18 mouse cellular contexts compared by ENCODE assay signal in genomic region chr6:86129872-86130498, GRCm38 (mm10).
DNase-seq lines count a peak whose midpoint lies in the region; ATAC-seq and TF ChIP-seq lines count a peak whose summit lies in the region.
"Had no signal": no experiment of that assay in that cellular context is flagged by ENCODE, and none has a peak within 500 bp of the region (broad histone marks: within the 10 kb centered on the region; RNA-seq: fewer than 3 reads in every experiment).

No protein-coding gene starts in this region.

- no peak for TF ChIP-seq CTCF in intestine, postnatal 0 days (IDR thresholded peaks at IDR 0.05; ENCODE audit: low read depth)

- no peak overlapping the region for H3K4me3 ChIP-seq in intestine, postnatal 0 days (ENCODE audit: low read depth, low read length)
- H3K4me3 ChIP-seq: embryonic facial prominence, embryonic 13.5 days; forebrain, embryonic 15.5 days; heart, embryonic 13.5 days; neural tube, embryonic 15.5 days had no signal

- H3K27ac ChIP-seq in intestine, postnatal 0 days (ENCODE audit: low read depth, low read length): no peak overlapping the region
- H3K27ac ChIP-seq: embryonic facial prominence, embryonic 13.5 days; forebrain, embryonic 15.5 days; heart, embryonic 13.5 days; macrophage; neural tube, embryonic 15.5 days had no signal

- no peaks in the 10 kb centered on the region for H3K9me3 ChIP-seq in intestine, postnatal 0 days (ENCODE audit: control insufficient read depth)
- H3K9me3 ChIP-seq: embryonic facial prominence, embryonic 13.5 days; forebrain, embryonic 15.5 days; heart, embryonic 13.5 days; neural tube, embryonic 15.5 days had no signal

- no peaks in the 10 kb centered on the region for H3K27me3 ChIP-seq in intestine, postnatal 0 days (replicated peaks; ENCODE audit: control insufficient read depth, insufficient read depth, low read length)
- H3K27me3 ChIP-seq: embryonic facial prominence, embryonic 13.5 days; forebrain, embryonic 15.5 days; neural tube, embryonic 15.5 days had no signal

- peak; percentile 63 for ATAC-seq in intestine, postnatal 0 days
- ATAC-seq in megakaryocyte-erythroid progenitor cell, adult 5-6 weeks (replicated peaks; ENCODE audit: low FRiP score, low TSS enrichment, poor library complexity, severe bottlenecking): peak; percentile 82
- ATAC-seq: activated CD4-positive, CD25-positive, alpha-beta regulatory T cell, adult 4 months; forebrain, embryonic 15.5 days had no signal

- no peaks in the 10 kb centered on the region for H3K4me1 ChIP-seq in intestine, postnatal 0 days (replicated peaks; ENCODE audit: control insufficient read depth, insufficient read depth, low read length)
- H3K4me1 ChIP-seq: embryonic facial prominence, embryonic 13.5 days; forebrain, embryonic 15.5 days; heart, embryonic 13.5 days had no signal

- no peaks in the 10 kb centered on the region for H3K36me3 ChIP-seq in intestine, postnatal 0 days (ENCODE audit: control insufficient read depth, insufficient read depth)
- H3K36me3 ChIP-seq: embryonic facial prominence, embryonic 13.5 days; forebrain, embryonic 15.5 days; heart, embryonic 13.5 days; neural tube, embryonic 15.5 days had no signal

- peak; percentile 10 for DNase-seq in kidney, adult 9 months
- no peak for DNase-seq in kidney, postnatal 4 days
- DNase-seq in MEL-GATA-1-ER (ENCODE audit: extremely low read depth, low read depth): peak; percentile 28
- no peak for DNase-seq in gastrocnemius, postnatal 4 days (ENCODE audit: low spot score in 2 of 2)
- no peak for DNase-seq in adrenal gland, postnatal 14 days
- no peak for DNase-seq in cerebellum, postnatal 14 days
- DNase-seq: cerebellum, adult 9-11 months; gastrocnemius, postnatal 14 days; right cerebral cortex, adult 18-20 months; thymus, postnatal 25 days had no signal

- H3K9ac ChIP-seq in intestine, postnatal 0 days (ENCODE audit: low read depth, low read length): no peak overlapping the region
- H3K9ac ChIP-seq: embryonic facial prominence, embryonic 13.5 days; forebrain, embryonic 15.5 days; heart, embryonic 13.5 days; neural tube, embryonic 15.5 days had no signal

- 47% methylated on average over 9 of the region's 9 CpGs for WGBS in intestine, postnatal 0 days

- H3K4me2 ChIP-seq in intestine, postnatal 0 days (replicated peaks; ENCODE audit: low read depth): no peak overlapping the region
- H3K4me2 ChIP-seq: embryonic facial prominence, embryonic 13.5 days; forebrain, embryonic 15.5 days; heart, embryonic 13.5 days; neural tube, embryonic 15.5 days had no signal

Comparison
In these comparisons a context has a peak if more than half of its experiments do, and no peak if none do; other contexts are left out.
1. DNase-seq: peak in kidney, adult 9 months (single experiment) and MEL-GATA-1-ER (single experiment); none in kidney, postnatal 4 days (0 of 2), gastrocnemius, postnatal 4 days (0 of 2), adrenal gland, postnatal 14 days (single experiment) and cerebellum, postnatal 14 days (0 of 2).